Mouse (Mus musculus): ENCODE measurements around the gene Gpatch1. TPM values are rescaled to one million over a fixed set of nuclear protein-coding genes. Genes with fewer than 3 reads are reported as not detected.
A peak's percentile ranks its signal among the peaks of the same experiment; 100 is the strongest.

Gpatch1 gene
- polyA plus RNA-seq, 1 experiment from 2014 or later: 19.3 TPM

DNA sequence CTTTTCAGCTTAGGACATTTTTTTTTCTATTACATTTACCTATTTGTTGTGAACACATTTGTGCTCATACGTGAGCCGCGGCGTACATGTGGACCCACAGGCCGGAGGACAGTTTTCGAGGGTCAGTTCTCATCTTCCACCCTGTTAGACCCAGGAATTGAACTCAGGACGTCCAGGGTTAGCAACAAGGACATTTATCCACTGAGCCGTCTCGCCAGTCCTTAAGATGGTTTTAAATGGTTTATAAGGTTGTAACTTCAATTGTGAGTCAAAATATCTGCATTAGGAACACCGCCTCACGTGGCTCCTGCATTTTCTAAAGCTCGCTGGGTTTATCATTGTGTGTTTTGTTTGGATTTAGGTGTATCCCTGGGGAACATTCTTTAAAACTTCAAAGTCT is 84.4 kb downstream of the Gpatch1 start:
- WGBS: 44% methylated on average over 12 of the region's 12 CpGs
- peak overlapping the region; percentile 58 for H3K4me2 ChIP-seq
- no peaks in the 10 kb centered on the region for H3K9me3 ChIP-seq (replicated peaks)
- no peaks in the 10 kb centered on the region for H3K36me3 ChIP-seq
- peak overlapping the region; percentile 94 for H3K27ac ChIP-seq (replicated peaks)
- no peaks in the 10 kb centered on the region for H3K27me3 ChIP-seq (replicated peaks)
- H3K4me3 ChIP-seq (replicated peaks): peak overlapping the region; percentile 65
- ATAC-seq (ENCODE audit: low FRiP score): no peak
- peaks cover 23% of the 10 kb centered on the region for H3K4me1 ChIP-seq
- H3K9ac ChIP-seq (replicated peaks): peak overlapping the region; percentile 55

DNA sequence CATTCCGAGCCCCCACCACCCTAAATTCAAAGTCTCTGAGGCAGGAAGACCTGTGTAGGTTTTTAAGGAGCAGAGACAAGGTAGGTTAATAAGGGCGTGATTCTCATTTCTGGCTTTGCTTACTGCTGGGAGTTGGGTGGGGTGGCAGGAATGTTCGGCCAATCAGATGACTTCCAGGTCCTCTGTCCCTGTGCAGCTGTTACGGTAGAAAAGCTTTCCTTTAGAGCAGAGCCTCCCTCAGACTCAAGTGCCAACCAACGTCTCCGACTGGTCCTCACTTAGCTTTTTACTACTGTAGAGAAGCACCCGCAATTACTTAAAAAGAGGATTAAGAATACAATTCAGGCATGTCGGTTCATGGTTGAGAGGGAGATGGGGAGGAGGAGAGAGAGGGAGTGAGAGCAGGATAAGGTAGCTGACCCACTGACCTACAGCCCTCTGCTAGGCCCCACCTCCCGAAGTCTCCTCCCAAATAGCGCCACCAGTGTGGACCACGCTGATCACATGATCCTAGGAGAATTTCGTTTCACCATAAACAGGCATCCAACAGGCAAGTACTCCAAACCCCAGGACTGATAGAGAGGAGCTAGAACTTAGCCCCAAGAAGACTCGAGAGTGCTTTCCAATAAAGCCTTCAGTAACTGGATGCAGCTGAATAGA is 85.3 kb downstream of the Gpatch1 start:
- Histone ChIP-seq H3K9me3 (replicated peaks) (no peaks in the 10 kb centered on the region), H3K4me2 (no peak overlapping the region), H3K27me3 (replicated peaks) (no peaks in the 10 kb centered on the region), H3K27ac (replicated peaks) (no peak overlapping the region), H3K4me3 (replicated peaks) (no peak overlapping the region), H3K36me3 (no peaks in the 10 kb centered on the region), H3K4me1 (peaks cover 23% of the 10 kb centered on the region), H3K9ac (replicated peaks) (no peak overlapping the region)
- WGBS: 37% methylated on average over 13 of the region's 13 CpGs
- no peak for ATAC-seq (ENCODE audit: low FRiP score)

DNA sequence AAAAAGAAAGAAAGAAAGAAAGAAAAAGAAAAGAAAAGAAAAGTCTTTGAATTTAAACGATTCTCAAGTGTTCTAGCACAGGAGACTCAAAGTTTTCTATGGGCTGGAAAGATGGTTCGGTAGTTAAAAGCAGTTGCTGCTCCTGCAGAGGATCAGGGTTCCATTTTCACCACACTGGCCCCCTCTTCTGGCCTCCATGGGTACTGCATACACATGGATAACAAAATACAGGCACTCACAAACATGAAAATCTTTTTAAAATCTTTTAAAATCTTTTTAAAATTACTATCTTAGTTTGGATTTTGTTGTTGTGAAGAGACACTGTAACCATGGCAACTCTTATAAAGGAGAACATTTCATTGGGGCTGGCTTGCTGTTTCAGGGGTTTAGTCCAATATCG is 87.9 kb downstream of the Gpatch1 start:
- Histone ChIP-seq H3K27me3 (replicated peaks) (no peaks in the 10 kb centered on the region), H3K9me3 (replicated peaks) (no peaks in the 10 kb centered on the region), H3K9ac (replicated peaks) (no peak overlapping the region), H3K4me2 (no peak overlapping the region), H3K4me1 (peaks cover 13% of the 10 kb centered on the region), H3K27ac (replicated peaks) (no peak overlapping the region), H3K4me3 (replicated peaks) (no peak overlapping the region), H3K36me3 (no peaks in the 10 kb centered on the region)
- no peak for ATAC-seq (ENCODE audit: low FRiP score)
- 76% methylated on average over 3 of the region's 3 CpGs for WGBS

Other genes starting within 250 kb of the Gpatch1 start
- 0.74 and 1.9 TPM in 2 replicates for gene Cebpa, start 199.1 kb downstream of the Gpatch1 start, polyA plus RNA-seq (2015; fragmentation: Nextera tagmentation; extraction: Ambion mirVana)
- gene Slc7a10, start 132.1 kb downstream of the Gpatch1 start, polyA plus RNA-seq (2015; fragmentation: Nextera tagmentation; extraction: Ambion mirVana): 24.1 and 25.6 TPM in 2 replicates
- 22.7 and 28.2 TPM in 2 replicates for gene Lrp3, start 102.9 kb downstream of the Gpatch1 start, polyA plus RNA-seq (2015; fragmentation: Nextera tagmentation; extraction: Ambion mirVana)
- 4.6 and 9.2 TPM in 2 replicates for gene Rhpn2, start 15.7 kb upstream of the Gpatch1 start, polyA plus RNA-seq (2015; fragmentation: Nextera tagmentation; extraction: Ambion mirVana)
- gene Faap24, start 78.4 kb upstream of the Gpatch1 start, polyA plus RNA-seq (2015; fragmentation: Nextera tagmentation; extraction: Ambion mirVana): 14.9 and 17.3 TPM in 2 replicates
- 28.4 and 35.1 TPM in 2 replicates for gene Cep89, start 78.6 kb upstream of the Gpatch1 start, polyA plus RNA-seq (2015; fragmentation: Nextera tagmentation; extraction: Ambion mirVana)
- 1.3 TPM in 1 of 2 replicates, not detected in the other for gene Slc7a9, start 130.4 kb upstream of the Gpatch1 start, polyA plus RNA-seq (2015; fragmentation: Nextera tagmentation; extraction: Ambion mirVana)
- gene Tdrd12, start 219.3 kb upstream of the Gpatch1 start, polyA plus RNA-seq (2015; fragmentation: Nextera tagmentation; extraction: Ambion mirVana): 0.59 and 0.87 TPM in 2 replicates
- gene Nudt19, start 237.9 kb upstream of the Gpatch1 start, polyA plus RNA-seq (2015; fragmentation: Nextera tagmentation; extraction: Ambion mirVana): 114 and 123 TPM in 2 replicates